Mouse (Mus musculus): ENCODE results near the gene Efnb3.

DNA sequence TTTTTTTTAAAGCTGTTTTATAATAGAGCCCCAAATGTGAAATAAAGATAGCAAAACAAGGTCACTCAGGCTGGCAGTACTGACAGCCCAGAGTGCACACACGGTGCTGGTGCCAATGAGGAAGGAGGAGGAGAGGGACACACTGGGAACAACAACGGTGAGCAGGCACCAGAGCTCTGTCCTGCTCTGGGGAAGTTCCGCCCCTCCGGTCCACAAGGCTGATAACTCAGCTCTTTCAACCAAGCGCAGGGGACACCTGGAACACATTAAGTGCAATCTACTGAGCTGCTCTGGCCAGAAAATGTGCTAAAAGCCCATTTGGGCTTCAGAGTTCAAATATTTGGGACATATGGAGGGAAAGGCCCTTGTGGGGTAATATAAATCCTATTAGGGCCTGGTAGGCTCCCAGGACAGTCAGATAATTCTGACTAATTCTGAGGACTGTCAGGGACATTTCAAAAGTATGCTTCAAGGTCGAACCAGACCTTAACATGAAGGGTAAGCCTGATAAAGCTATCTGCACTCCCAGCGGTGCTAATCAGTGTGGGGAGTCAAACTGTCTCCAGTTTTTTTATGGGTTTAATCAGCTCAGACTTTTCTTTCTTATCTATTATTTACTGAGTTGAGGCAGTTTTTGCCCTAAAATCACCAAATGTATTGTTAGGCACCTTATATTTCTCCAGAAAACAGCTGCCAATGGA is 49.1 kb downstream of the Efnb3 start:
- no peak for TF ChIP-seq POLR2A (IDR thresholded peaks at IDR 0.05; ENCODE audit: insufficient read depth, low read length)
- no peak for TF ChIP-seq CTCF (IDR thresholded peaks at IDR 0.05; ENCODE audit: low read depth, low read length)

Data from ES-Bruce4 (cell line).